Mouse (Mus musculus) stomach, embryonic 14.5 days (tissue): ENCODE results near the gene Trim37. TPM values are rescaled to one million over a fixed set of nuclear protein-coding genes. Genes with fewer than 3 reads are reported as not detected.
A peak's percentile ranks its signal among the peaks of the same experiment; 100 is the strongest.

Experiments used
- microRNA counts: library from miRNA; unstranded; fragments of <30 nt; microRNA quantifications from one replicate; lab custom pipeline; 2016
- microRNA-seq: library from miRNA; unstranded; fragments of <30 nt; microRNA quantifications from one replicate; pipeline ENCODE4, GENCODE M21; 2016
- polyA plus RNA-seq: library from polyadenylated mRNA; unstranded; fragments of >200 nt; fragmentation: Nextera tagmentation; extraction: Ambion mirVana; gene quantifications from 2 replicates; pipeline ENCODE4 v1.2.1, GENCODE M21; 2014

Trim37 gene
- polyA plus RNA-seq, 1 experiment from 2014 or later: 28.8 TPM

MicroRNAs encoded within 50 kb of the gene (microRNA counts, 519-probe panel; counts per million panel counts)
- 4,540 counts per million, percentile 89 among the panel's probes with 10 or more counts for microRNA mmu-miR-301a (lab: Ali Mortazavi, UCI)

Small RNA genes lying within 50 kb of the gene (microRNA-seq; reads per million reads assigned to microRNA genes)
- 1,625 reads per million, percentile 77 among the genes with 10 or more reads in this experiment for gene Mir301

Other genes with a start within 250 kb of the Trim37 start
- 6.6 and 7.5 TPM in 2 replicates for gene Ypel2, start 133.4 kb upstream of the Trim37 start, polyA plus RNA-seq
- gene Gdpd1, start 53.0 kb upstream of the Trim37 start, polyA plus RNA-seq: 25.0 and 25.9 TPM in 2 replicates
- 17.9 and 20.1 TPM in 2 replicates for gene Smg8, start 40.3 kb upstream of the Trim37 start, polyA plus RNA-seq
- gene Prr11, start 18.4 kb upstream of the Trim37 start, polyA plus RNA-seq: 13.8 and 15.1 TPM in 2 replicates
- 55.6 and 66.5 TPM in 2 replicates for gene Ska2, start 17.8 kb upstream of the Trim37 start, polyA plus RNA-seq
- gene Ppm1e, start 231.9 kb downstream of the Trim37 start, polyA plus RNA-seq: 2.7 and 3.1 TPM in 2 replicates